Mouse (Mus musculus) hindbrain, embryonic 13.5 days (tissue): ENCODE data around the gene Eif2b1. TPM values are rescaled to one million over a fixed set of nuclear protein-coding genes. Genes with fewer than 3 reads are reported as not detected.

Experiments
- ATAC-seq: fragments of 200-750 bp; cut with Nextera tagmentation; 2 replicates; pipeline ENCODE4 v1.8.0; 2017; ENCODE audit warnings: moderate TSS enrichment; ENCODE audit not compliant: low FRiP score
- H3K27ac ChIP-seq: fragments of 300-500 bp; sonication (generic); 2 replicates; pipeline ENCODE4 v1.5.1; 2015; ENCODE audit warnings: inconsistent platforms, mild to moderate bottlenecking, moderate library complexity
- H3K27me3 ChIP-seq: fragments of 300-500 bp; sonication (generic); 2 replicates; pipeline ENCODE4 v1.6.1; 2015; ENCODE audit warnings: mild to moderate bottlenecking, inconsistent platforms
- H3K36me3 ChIP-seq: fragments of 300-500 bp; sonication (generic); 2 replicates; pipeline ENCODE4 v1.6.1; 2015; ENCODE audit warnings: mild to moderate bottlenecking, inconsistent platforms
- H3K4me1 ChIP-seq: fragments of 300-500 bp; sonication (generic); replicated peaks from 2 replicates; pipeline ENCODE4 v1.6.1; 2015; ENCODE audit warnings: inconsistent platforms
- H3K4me2 ChIP-seq: fragments of 300-500 bp; sonication (generic); 2 replicates; pipeline ENCODE4 v1.6.1; 2015; ENCODE audit warnings: inconsistent platforms, mild to moderate bottlenecking, moderate library complexity
- H3K4me3 ChIP-seq: fragments of 300-500 bp; sonication (generic); 2 replicates; pipeline ENCODE4 v1.5.1; 2015; ENCODE audit warnings: mild to moderate bottlenecking, inconsistent platforms
- H3K9ac ChIP-seq: fragments of 300-500 bp; sonication (generic); 2 replicates; pipeline ENCODE4 v1.6.1; 2015; ENCODE audit warnings: mild to moderate bottlenecking, inconsistent platforms
- H3K9me3 ChIP-seq: fragments of 300-500 bp; sonication (generic); 2 replicates; pipeline ENCODE4 v1.6.1; 2016; ENCODE audit warnings: inconsistent platforms
- WGBS: fragments of 180-500 bp; shearing (Covaris S2); methylation state at CpG from one replicate; pipeline ENCODE4 v1.1.7; 2015; 5-methylcytosine and 5-hydroxymethylcytosine counted together
- polyA plus RNA-seq: library from polyadenylated mRNA; unstranded; fragments of >200 nt; fragmentation: Nextera tagmentation; extraction: Ambion mirVana; gene quantifications from 2 replicates; pipeline ENCODE4 v1.2.1, GENCODE M21; 2015

The Eif2b1 gene
- polyA plus RNA-seq, 1 experiment from 2014 or later = 65.7 TPM

- no peak overlapping the region for H3K27ac ChIP-seq
- H3K4me2 ChIP-seq = peak overlapping the region; percentile 77
- peak overlapping the region; percentile 65 for H3K9ac ChIP-seq
- peak overlapping the region; percentile 71 for H3K4me3 ChIP-seq
- no peaks in the 10 kb centered on the region for H3K36me3 ChIP-seq
- peaks cover 41% of the 10 kb centered on the region for H3K4me1 ChIP-seq
- no peaks in the 10 kb centered on the region for H3K9me3 ChIP-seq
- 67% methylated on average over 4 of the region's 4 CpGs for WGBS
- no peak for ATAC-seq
- no peaks in the 10 kb centered on the region for H3K27me3 ChIP-seq
Observed at GRCm38 (mm10) chr5:124528351-124528750, 50.6 kb downstream of the Eif2b1 start.

- Histone ChIP-seq H3K9me3 (no peaks in the 10 kb centered on the region), H3K27ac (no peak overlapping the region), H3K27me3 (no peaks in the 10 kb centered on the region), H3K9ac (no peak overlapping the region), H3K4me3 (no peak overlapping the region), H3K4me1 (peaks cover 20% of the 10 kb centered on the region), H3K36me3 (peaks cover 6% of the 10 kb centered on the region), H3K4me2 (no peak overlapping the region)
- 95% methylated on average over 5 of the region's 5 CpGs for WGBS
- ATAC-seq = no peak
Observed at GRCm38 (mm10) chr5:124524943-124525342, 54.0 kb downstream of the Eif2b1 start.

- Histone ChIP-seq H3K36me3 (peaks cover 6% of the 10 kb centered on the region), H3K9me3 (no peaks in the 10 kb centered on the region), H3K4me2 (no peak overlapping the region), H3K27ac (no peak overlapping the region), H3K4me1 (peaks cover 8% of the 10 kb centered on the region), H3K27me3 (no peaks in the 10 kb centered on the region), H3K9ac (no peak overlapping the region), H3K4me3 (no peak overlapping the region)
- WGBS = 96% methylated on average over 8 of the region's 8 CpGs
- ATAC-seq = no peak
Observed at GRCm38 (mm10) chr5:124523032-124523431, 55.9 kb downstream of the Eif2b1 start.

- WGBS = 89% methylated on average over 4 of the region's 4 CpGs
- Histone ChIP-seq H3K27ac (no peak overlapping the region), H3K9me3 (no peaks in the 10 kb centered on the region), H3K9ac (no peak overlapping the region), H3K4me1 (peaks cover 7% of the 10 kb centered on the region), H3K27me3 (no peaks in the 10 kb centered on the region), H3K4me3 (no peak overlapping the region), H3K4me2 (no peak overlapping the region), H3K36me3 (peaks cover 6% of the 10 kb centered on the region)
- no peak for ATAC-seq
Observed at GRCm38 (mm10) chr5:124521588-124521987, 57.3 kb downstream of the Eif2b1 start.

Other genes starting within 250 kb of the Eif2b1 start
- 67.9 and 68.6 TPM in 2 replicates for gene Cdk2ap1, start 216.0 kb downstream of the Eif2b1 start, polyA plus RNA-seq
- 108 and 115 TPM in 2 replicates for gene Sbno1, start 153.1 kb downstream of the Eif2b1 start, polyA plus RNA-seq
- gene Kmt5a, start 139.2 kb downstream of the Eif2b1 start, polyA plus RNA-seq = 18.0 and 20.6 TPM in 2 replicates
- 21.2 and 23.8 TPM in 2 replicates for gene Rilpl2, start 100.8 kb downstream of the Eif2b1 start, polyA plus RNA-seq
- gene Snrnp35, start 96.0 kb downstream of the Eif2b1 start, polyA plus RNA-seq = 22.5 and 27.5 TPM in 2 replicates
- gene Rilpl1, start 47.7 kb downstream of the Eif2b1 start, polyA plus RNA-seq = 11.5 and 12.1 TPM in 2 replicates
- gene Tmed2, start 38.4 kb downstream of the Eif2b1 start, polyA plus RNA-seq = 360 and 367 TPM in 2 replicates
- 26.4 and 27.5 TPM in 2 replicates for gene Ddx55, start 26.3 kb downstream of the Eif2b1 start, polyA plus RNA-seq
- 50.3 TPM in 2 replicates for gene Gtf2h3, start within 50 bp of the Eif2b1 start, polyA plus RNA-seq
- 41.4 and 43.1 TPM in 2 replicates for gene Atp6v0a2, start 49.4 kb upstream of the Eif2b1 start, polyA plus RNA-seq
- gene Dnah10, start 146.0 kb upstream of the Eif2b1 start, polyA plus RNA-seq = 0.09 and 0.14 TPM in 2 replicates